Mouse (Mus musculus) kidney, postnatal 10 days (tissue): ENCODE data around the gene Dab2ip.

Experiments used
- DNase-seq: peaks from one replicate; pipeline ENCODE4 v3.0.0; 2021; ENCODE audit warnings: mixed read lengths

Gene Dab2ip

DNA sequence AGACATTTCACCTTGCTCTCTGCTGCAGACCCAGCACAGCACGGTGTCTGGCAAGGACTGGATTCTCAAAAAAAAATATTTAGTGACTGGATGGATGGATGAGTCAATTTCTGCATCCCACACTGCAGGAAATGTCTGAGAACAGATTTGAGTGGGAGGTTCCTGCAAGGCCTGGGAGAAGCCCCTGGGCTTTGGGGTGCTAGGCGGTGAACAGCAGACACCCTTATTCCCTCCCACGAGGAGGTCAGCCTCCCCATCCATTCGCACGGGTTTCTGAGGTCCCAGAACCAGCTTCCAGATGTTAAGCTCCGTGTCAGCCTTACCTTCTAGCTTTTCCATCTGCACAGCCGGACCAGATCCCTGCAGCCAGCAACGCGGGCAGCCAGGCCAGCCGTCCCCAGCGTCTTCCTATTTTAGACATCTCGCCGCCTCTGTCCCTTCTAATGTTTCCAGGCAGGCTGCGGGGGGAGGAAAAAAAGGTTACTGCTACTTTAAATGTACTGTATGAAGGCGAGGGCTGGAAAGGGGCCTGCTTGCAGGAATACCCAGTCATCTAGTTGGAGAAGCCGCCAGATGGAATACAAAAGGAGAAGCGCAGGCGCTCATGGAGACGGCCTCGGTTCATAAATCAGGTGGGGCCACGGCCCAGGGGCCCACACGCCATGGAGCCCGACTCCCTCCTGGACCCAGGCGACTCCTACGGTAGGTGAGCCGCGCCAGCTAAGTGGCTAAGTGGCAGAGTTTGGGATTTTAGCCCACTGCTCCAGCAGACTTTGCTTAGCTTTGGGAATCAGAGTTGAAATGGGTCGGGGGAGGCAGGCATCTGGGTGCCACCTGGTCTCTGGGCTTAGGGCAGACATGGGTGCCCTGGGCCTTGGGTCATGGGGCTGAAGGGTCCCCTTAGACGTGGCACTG, at the start of gene Dab2ip:
Dab2ip (plus strand) TSS at position 356 of the 915 bp plus-strand sequence.
- DNase-seq = peak; percentile 40

DNA sequence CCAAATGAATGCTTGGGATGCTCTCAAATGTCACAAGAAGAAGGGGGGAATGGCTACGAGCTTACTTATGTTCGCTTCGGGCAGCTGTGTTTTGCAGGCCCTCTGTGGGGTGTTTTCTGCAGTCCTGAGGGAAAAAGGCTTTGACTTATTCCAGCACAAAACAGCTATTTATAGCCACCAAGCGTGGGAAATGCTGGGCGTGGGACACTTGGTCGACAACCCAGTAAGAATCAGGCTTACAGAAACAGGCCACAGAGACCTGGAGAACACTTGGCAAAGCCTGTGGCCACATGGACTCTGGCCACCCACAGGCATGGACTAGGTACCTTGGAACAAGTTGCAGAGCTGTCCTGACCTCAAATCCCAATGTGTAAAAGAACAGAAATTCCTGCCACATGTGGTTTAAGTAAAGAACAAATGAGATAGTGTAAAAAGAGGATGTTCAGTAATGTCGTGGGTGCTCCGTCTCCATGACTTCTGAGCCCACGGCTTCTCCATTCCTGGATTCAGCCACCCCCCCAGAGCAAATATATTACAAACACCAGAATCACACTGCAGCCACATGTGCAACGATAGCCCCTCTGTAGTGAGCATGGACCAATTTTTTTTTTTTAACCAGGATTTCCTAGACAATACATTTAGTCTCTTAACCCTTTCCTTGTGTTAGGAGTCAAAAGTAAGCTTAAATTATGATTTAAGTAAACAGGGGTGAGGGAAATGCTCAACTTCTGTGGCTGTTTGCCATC, 49.3 kb upstream of the Dab2ip start:
- peak; percentile 62 for DNase-seq

GRCm38 (mm10) chr2:35509343-35509667, 48.8 kb upstream of the Dab2ip start:
- DNase-seq = no peak

GRCm38 (mm10) chr2:35509888-35510287, 48.2 kb upstream of the Dab2ip start:
- no peak for DNase-seq

GRCm38 (mm10) chr2:35510920-35511319, 47.1 kb upstream of the Dab2ip start:
- peak; percentile 41 for DNase-seq

DNA sequence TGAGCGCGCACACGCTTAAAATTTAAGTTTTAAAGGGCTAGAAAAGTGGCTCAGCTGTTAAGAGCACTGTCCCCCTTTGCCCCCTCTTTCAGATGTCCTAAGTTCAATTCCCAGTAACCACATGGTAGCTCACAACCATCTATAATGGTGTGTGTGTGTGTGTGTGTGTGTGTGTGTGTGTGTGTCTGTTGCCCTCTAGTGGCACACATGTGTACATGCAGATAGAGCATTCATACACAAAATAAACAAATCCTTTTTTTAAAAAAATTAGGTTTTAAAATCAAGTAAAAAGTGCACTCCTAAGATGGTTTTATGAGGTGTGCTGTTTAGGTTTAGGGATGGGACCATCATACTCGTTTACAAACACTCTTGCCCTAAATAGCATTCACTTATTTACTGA, 45.8 kb upstream of the Dab2ip start:
- DNase-seq = no peak

GRCm38 (mm10) chr2:35514051-35514892, 43.8 kb upstream of the Dab2ip start:
- DNase-seq = peak; percentile 89

GRCm38 (mm10) chr2:35526612-35527242, 31.3 kb upstream of the Dab2ip start:
- DNase-seq = no peak

DNA sequence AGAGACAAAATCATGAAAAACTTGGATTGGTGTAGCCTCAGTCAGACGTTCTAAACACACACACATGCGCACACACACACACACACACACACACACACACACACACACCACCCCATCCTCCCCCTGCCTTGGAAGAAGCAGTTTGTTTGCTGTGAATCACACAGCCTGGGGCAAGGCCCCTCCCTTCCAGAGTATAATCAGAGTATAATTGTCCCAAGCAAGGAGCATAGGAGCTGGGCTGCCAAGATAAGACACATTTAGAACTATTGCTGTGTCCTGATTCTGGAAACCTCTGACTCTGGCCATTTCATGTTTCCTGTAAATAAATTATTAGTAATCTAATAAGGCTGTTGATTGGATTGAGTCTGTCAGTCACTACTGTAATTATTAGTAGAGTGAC, 29.0 kb upstream of the Dab2ip start:
- DNase-seq = no peak

GRCm38 (mm10) chr2:35529856-35530255, 28.2 kb upstream of the Dab2ip start:
- DNase-seq = no peak

GRCm38 (mm10) chr2:35530732-35531131, 27.3 kb upstream of the Dab2ip start:
- DNase-seq = no peak

DNA sequence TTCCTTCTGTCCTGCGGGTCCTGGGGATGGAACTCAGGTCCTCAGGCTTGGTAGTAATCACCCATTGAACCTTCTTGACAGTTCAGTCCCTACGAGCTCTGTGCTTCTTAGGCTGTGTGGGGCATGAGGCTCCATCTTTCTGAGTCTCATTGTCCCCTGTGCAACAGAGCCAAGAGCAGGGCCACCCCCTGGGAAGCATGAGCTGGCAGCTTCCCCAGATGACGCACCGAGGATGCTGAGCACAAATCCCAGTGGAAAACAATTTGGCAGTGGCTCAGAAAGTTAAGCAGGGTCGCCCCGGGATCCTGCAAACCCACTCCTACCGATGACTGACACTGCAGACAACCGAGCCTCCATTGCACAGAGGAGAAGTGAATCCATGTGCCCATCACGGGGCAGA, 24.4 kb upstream of the Dab2ip start:
- peak; percentile 54 for DNase-seq

DNA sequence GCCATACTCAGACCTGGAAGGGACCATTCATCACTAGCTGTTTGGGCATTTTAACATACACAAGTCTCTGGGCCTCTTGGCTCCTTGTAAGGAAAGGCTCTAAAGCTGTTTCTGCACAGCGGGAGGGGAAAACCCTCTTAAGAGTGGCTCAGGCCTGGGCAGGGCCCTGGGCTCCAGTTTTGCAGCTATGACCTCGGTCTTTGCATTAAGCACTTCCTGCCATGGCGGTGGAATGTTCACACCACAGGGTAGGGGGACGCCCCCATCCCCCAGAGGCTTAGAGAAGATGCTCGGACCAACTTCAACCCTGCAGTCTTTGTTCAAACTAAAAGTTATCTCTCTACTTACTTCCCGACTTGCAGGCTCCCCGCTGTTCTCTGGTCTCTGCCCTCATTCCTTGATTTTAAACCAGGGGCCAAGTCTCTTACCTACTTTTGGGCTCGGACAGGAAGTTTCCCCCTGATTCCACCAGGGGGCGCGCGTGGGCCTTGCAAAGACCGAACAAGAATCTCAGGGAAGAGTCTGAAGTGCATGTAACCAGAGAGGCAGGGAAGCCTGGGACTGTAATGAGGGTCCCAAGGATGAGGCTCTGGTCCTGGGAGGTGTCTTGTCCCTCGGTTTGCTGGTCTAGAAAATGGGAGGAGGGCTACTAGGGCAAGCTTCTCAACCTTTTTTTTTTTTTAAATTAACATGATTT, 18.6 kb upstream of the Dab2ip start:
- DNase-seq = peak; percentile 90

DNA sequence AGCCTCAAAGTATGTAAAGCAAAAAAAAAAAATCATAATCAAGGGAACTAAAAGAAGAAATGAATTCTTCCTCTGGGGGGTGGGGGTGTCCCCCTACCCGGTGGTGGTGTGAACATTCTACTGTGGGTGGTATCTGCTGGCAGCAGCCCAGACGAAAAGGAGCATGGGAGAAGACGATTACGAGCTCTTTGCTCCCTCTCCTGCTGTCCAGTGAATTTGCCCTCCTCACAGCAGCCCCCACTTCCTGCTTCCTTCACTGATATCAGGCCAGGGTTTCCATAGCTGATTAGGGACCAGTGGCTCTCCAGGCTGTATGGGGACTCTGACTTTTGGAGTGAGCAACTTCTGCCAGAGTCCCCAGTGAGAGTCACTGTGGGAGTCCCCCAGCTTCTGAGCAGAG, 17.3 kb upstream of the Dab2ip start:
- DNase-seq = no peak

GRCm38 (mm10) chr2:35544717-35545116, 13.3 kb upstream of the Dab2ip start:
- DNase-seq = peak; percentile 83

GRCm38 (mm10) chr2:35545125-35545590, 12.9 kb upstream of the Dab2ip start:
- peak; percentile 71 for DNase-seq

DNA sequence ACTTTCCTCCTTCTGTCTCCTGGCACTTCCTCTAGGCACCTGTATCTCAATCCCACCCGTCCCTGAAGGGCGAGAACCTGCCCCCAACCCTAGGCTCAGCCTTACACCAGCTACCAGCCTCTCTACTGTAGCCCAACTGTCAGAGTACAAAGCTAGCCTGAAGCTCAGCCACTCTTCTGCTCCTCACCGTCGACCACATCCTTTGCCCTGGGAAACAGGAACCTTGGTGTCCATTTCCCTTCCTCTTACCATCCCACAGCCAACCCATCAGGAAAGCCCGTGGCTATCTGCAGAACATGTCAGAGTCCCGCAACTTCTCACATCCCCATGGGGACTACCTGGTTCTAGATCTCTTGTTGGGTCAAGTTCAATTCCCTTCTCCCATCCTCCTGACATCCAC, 11.6 kb upstream of the Dab2ip start:
- no peak for DNase-seq

GRCm38 (mm10) chr2:35549191-35549590, 8.9 kb upstream of the Dab2ip start:
- DNase-seq = no peak

GRCm38 (mm10) chr2:35550097-35550496, 8.0 kb upstream of the Dab2ip start:
- no peak for DNase-seq

DNA sequence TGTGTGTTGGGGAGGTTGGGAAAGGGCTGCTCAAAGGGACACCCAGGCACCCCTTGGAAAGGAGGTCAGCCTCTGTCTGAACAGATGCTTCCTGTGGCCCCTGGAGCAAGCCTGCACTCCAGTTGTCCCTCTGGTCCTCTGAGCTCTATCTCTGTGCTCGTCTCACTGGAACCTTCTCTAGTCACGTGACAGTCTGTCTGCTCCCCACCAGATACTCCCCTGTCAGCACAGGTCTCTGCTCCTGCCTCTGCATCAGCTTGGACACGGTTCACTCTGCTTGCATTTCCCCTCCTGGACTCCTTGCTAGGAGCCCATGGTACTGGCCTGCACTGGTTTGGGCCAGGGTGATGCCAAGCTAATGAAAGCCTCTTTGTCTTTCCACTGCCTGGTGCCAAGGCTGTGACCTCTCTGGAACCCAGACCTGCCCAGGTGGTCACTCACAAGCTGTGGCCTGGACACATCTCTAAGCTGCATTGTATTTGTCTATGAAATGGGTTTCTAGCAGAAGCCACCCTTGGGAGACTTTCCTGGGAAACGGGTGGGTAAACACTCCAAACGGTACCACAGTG, 1.1 kb upstream of the Dab2ip start:
- no peak for DNase-seq

GRCm38 (mm10) chr2:35558826-35559550, 922 bp downstream of the Dab2ip start:
- DNase-seq = no peak
